Mouse (Mus musculus): ENCODE measurements around the gene Obsl1.

Gene Obsl1

DNA sequence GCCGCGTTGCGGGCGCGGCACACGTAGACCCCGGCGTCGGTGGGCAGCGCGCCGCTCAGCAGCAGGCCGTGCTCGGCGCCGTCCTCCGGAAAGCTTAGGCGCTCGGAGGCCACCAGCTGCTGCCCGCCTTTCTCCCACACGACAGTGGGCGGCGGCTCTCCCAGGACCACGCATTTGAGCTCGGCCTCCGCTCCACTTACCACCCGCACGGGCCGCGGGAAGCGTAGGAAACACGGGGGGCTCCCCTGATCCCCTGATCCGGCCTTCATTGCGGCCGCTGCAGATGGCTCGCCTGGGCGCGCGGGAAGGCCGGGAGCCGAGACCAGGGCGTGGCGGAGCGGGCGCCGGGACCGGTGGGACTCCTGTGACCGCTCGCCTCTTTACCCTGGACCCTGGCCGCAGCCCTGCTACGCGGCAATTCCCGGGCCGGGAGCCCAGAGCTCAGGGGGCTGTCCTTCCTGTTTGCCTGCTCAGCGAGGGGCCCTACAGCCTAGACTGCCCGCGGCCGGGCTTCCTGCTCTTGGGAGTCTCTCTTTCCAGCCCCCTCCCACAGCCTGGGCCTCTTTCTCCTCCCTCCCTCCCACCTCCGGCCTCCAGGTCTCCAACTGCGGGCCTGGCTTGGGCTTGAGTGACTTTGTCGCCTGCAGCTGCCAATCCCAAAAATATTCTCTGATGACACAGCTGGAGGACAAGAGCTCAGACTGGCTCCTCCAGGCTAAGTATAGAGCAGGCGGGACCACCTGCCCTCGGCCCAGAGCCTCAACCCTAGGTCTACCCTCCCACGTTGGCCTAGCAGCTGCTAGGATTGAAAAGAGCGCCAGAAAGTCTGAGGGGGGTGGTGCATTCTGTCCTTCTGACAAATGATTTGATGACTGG, at the start of gene Obsl1:
Gene Obsl1, minus strand, starts transcription at position 497 of the 876 bp plus-strand sequence.
- in situ Hi-C loops (cut with MboI) = no loop called here

DNA sequence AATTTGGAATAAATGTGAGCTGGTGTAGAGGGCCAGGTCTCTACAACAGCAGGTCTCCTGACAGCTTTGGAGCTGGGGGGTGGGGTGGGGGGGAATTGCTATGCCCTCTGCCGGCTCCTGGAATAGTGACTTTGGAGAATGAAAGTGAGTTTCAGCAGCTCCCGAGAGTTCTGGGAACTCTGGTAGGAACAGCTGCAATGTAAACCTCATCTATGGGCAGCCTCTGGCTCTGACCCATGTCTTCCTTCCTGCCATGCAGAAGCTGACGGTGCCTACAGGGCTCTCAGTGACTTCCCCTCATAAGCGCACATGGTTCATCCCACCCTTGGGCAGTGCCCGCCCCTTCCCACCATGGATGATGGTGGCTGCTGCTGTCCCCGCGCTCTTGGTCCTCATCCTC, 49.4 kb upstream of the Obsl1 start:
- in situ Hi-C loops (cut with MboI) = no loop called here

DNA sequence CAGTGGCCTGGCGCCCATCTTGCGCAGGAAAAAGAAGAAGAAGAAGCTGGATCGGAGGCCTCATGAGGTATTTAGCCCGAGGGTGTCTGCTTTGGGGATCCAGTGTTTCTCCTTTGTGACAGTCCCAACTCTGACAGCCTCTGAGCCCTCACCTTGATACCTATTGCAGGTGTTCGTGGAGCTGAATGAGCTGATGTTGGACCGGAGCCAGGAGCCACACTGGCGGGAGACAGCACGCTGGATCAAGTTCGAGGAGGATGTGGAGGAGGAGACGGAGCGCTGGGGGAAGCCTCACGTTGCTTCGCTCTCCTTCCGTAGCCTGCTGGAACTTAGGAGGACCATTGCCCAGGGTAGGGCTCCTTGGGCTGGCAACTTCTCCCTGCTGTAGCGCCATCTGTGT, 44.3 kb upstream of the Obsl1 start:
- in situ Hi-C loops (cut with MboI) = no loop called here

DNA sequence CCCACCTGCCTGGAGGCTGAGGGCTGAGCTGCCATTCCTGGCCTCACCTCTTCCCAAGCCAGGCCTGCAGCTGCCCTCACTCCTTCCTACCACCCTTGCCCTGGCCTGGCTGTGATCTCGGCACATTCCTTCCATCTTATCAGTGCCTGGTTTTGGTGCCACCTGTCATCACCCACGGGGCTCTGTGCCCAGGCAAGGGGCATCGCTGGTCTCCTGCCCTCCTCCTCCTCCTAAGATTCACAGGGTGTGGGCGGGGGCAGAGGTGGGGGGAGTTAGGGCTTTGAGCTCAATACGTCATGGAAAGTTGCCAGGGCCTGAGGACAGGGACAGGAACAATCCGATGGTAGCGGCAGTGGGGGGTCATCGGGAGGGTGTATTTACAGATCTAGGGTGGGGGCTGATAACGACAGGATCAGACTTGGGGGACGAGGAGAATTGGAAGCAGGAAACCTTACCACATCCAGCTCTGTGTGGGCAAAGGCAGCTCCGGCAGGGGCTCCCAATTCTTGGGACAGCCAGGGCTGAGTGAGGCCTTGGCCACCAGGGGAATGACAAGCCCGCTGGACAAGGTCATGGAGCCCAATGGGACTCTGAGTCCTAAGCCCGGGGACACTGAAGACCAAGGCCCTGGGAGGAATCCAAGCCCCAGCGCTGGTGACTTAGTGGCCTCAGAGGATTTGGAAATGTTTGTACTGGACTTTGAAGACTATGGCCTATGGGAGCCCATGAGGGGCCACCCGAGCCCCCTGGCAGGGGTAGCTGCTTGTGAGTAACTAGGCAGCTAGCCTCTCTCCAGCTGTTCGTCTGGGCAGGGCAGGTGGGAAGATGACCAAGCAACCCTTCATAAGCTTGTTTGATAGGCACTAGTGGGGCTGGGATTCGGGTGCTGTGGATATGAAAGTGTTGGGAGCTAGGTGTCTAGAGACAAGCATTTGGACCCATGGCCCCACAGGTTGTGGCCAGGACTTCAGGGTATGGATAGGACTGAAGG, 43.3 kb upstream of the Obsl1 start:
- in situ Hi-C loops (cut with MboI) = no loop called here

DNA sequence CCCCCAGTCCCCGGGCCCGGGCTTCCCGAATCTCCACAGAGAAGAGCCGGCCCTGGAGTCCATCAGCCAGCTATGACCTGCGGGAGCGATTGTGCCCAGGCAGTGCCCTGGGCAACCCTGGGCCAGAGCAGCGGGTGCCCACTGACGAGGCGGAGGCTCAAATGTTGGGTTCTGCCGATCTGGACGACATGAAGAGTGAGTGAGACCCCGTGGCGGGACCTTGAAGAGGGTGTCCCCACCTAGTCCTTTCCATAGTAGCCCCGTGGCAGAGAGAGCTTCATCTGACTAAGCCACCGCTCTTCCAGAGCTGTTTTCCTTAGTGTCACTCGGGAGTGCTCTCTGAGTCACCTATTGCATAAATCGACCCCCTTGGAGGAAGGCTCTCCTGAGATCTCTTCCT, 42.6 kb upstream of the Obsl1 start:
- in situ Hi-C loops (cut with MboI) = no loop called here

DNA sequence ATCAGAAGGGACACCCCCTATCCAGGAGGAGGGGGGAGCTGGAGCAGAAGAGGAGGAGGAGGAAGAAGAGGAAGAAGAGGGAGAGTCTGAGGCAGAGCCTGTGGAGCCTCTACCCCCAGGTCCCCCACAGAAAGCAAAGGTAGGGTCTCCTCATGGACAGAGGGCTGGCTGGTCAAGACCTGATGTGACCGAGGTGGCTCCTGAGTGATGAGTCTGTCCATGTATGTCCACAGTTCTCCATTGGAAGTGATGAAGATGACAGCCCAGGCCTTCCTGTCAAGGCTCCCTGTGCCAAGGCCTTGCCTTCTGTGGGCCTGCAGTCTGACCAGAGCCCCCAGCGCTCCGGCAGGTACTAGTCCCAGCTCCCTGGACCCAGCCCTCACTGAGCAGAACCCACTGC, 41.8 kb upstream of the Obsl1 start:
- in situ Hi-C loops (cut with MboI) = no loop called here

DNA sequence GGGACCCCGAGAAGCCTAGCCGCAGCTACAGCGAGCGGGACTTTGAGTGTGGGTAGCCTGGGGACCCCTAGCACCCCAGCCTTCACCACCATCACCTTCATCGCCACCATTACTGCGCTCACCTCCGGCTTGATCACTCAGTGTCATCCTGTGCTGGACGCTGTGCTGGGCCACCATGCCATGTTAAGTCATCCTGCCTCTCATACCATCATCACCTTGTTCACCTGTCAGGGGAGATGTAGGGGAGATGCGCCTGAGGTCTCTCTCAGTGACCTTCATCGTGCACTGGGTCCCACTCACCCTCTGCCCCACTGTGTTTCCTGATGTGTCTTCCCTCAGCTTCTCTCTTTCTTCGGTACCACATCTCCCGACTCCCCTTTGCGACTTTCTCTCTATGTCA, 41.1 kb upstream of the Obsl1 start:
- in situ Hi-C loops (cut with MboI) = no loop called here

DNA sequence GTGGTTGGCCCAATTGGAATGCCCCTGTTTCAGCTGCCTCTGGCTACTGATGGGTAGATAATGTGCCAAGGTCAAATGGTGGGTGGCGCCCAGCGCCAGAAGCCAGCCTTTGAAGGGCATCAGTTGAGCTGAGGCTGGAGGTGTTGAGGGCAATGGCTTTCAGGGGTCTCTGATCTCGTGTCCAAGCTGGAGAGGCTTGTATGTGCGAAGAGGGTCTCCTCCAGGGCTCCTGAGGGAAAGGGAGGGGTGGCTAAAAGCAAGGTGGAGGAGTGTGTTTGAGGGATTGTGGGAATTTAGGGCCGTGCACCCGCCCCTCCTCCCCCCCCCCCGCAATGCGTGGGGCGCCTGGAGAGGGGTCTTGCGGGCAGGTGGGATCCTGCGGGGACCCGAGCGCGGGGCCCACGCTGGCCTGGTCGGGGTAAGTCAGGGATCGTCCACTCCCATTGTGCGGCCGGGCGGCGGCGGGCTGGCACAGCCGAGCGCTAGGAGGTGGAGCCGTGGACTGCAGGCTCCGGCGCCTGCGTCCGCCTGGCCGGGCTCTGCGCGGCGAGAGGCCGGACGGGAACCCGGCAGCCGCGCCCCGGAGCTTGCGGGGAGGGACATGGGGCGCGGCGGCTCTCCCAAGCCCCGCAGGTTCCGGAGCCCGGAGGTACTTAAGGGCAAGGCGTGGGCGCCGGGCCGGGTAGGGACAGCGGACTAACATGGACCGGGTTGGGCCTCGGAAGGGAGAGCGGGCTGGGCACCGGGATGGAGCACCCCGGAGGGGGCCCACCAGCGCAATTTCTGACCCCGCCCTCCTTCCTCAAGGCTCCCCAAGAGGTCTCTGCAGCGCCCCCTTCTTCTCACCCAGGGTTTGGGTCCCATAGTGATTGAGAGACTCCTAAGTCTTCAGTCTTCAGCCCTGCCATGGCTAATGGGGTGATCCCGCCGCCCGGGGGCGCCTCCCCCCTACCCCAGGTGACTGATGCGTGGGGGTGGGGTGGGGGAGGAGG, 40.0 kb upstream of the Obsl1 start, which contains the start of gene Slc4a3:
Gene Slc4a3, plus strand, starts transcription at position 302 of the 992 bp plus-strand sequence.
- in situ Hi-C loops (cut with MboI) = no loop called here

DNA sequence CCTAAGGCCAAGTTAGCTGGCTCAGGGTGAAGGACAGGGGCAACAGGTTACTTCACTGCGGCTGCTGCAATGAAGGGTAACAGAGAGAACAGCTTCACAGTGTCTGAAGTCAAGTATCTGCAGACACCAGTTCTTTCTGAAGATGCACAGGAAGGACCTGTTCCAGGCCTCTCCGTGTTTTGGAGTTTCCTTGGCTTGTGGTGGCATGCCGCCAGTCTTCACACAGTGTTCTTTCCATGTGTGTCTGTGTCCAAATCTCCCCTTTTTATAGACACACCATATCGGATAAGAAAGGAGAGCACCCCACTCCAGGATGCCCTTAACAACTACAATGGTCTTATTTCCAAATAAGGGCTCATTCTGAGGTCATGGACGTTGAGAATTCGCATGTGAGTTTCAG, 38.1 kb upstream of the Obsl1 start:
- in situ Hi-C loops (cut with MboI) = no loop called here

DNA sequence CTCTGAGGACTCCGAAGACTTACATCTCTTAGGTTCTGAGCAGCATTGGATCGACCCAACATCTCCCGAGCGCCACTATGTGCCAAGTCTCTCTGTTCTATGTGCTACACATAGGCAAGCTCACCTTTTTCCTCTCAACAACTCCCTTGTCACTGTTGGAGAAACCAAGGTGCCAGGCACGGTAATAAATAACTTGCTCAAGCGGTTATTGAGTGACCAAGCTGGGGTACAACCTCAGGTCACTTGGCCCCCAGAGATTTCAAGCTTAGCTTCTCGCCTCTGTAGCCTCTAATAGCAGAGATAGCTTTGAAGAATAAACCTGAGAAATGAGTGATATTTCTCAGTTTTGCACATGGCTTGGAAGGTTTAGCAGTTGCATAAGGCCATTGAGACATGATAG, 35.2 kb upstream of the Obsl1 start:
- in situ Hi-C loops (cut with MboI) = no loop called here

DNA sequence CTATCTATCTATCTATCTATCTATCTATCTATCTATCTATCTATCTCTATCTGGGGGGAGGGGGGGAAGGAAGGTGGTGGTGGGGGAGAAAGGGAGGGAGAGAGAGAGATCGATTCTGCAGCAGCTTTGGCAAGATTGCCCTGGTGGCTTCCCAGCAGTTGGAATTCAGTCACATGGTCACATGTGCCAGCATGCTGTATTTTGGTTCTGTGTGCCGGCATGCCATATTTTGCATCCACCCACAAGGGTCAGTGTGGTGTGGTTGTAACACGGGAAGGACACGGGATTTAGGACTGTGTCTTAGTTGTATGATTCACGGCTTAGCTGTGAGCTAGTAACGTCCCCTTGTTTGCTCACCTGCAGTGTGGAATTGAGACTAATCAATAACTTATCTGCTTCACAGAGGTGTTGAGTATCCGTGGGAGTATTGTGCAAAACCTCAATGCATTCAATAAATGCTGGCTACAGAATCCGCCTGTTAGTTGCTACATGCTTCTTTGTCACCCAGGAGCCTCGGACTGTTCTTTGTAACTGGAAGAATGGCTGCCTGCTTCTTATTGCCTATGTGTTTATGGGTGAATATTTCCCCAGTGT, 32.4 kb upstream of the Obsl1 start:
- in situ Hi-C loops (cut with MboI) = no loop called here

DNA sequence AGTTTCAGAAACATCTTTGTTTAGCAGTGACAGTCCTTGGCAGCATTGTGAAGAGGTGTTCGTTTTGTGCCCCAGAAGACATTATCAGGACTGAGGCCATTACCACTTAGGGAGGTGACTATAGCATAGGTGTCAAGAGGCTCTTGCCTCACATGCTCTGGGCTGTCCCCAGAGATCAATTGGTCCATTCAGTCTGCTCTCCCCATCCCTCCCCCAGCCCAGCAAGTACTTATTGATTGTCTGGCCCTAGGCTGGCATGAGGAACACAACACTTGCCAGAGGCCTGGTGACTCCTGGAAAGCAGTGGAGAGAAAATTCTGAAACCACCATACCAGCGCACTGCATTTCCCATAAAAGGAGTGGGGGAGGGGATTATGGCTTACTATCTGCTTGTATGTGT, 31.3 kb upstream of the Obsl1 start:
- in situ Hi-C loops (cut with MboI) = no loop called here

DNA sequence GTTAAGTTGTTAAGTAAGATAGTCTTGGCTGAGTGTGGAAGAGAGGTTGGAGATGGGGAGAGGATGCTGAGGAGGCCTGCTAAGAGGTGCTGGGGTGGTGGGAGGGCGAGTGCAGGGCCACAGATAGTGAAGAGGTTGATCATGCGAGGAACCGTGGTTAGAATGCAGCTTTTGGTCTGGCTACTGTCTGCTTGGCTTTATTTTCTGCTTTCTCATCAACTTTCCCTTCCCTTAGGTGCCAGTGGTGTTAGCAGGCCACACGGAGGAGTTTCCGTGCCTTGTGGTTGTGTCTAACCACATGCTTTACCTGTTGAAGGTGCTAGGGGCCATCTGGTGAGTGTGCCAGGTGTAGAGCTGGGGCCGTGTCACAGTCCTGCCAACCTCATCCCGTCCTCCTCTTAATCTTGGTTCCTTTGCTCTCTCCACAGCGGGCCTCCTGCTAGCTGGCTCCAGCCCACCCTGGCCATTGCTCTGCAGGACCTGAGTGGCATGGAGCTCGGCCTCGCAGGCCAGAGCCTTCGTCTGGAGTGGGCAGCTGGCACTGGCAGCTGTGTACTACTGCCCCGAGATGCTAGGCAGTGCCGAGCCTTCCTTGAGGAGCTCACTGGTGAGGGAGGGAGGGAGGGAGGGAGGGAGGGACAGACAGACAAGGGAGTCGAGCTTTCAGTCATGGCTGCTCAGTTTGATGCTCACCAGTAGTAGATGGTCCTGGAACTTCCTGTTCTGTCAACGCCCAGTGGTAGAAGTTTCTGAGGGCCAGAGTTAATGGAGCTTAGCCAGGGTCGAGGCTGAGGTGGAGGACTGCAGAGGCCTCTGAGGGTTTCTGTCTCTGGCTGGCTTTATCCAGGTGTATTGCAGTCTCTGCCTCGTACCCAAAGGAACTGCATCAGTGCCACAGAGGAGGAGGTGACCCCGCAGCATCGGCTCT, 27.3 kb upstream of the Obsl1 start:
- in situ Hi-C loops (cut with MboI) = no loop called here

DNA sequence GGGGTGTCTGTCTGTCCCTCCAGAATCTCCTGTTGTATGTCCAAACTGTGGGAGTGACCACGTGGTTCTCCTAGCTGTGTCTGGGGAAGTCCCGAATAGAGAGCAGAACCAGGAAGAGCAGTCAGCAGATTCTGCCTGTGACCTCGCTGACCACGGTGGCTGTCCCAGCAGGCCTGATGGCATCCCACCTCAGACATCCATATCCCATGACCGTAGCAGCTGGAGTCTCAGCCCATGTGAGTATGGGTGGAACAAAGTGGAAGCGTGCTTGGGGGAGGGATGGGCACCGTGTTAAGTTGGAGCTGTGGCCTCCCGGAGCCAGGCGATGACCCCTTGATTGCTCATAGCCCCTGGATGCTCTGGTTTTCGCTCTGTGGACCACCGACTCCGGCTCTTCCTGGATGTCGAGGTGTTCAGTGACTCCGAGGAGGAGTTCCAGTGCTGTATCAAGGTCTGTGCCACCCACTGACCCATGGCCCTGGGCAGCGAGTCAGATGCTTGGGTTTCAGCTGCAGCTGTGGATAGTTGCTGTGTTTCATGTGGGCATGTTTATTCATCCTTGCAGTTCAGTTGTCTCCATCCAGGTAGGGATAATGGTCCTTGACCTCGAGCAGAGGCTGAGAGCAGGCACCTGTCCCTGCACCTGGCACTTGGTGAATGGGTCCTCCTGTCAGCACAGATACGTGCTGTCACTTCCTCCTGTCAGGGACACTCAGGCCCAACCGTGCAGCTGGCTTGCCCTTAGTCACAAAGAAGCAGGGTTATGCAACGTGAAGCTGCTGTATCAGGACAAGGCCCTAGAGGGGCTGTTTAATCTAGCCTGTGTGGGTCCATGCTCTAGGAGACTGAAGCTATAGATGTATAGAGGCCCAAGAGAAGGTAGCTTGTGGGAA, 26.3 kb upstream of the Obsl1 start:
- in situ Hi-C loops (cut with MboI) = no loop called here

DNA sequence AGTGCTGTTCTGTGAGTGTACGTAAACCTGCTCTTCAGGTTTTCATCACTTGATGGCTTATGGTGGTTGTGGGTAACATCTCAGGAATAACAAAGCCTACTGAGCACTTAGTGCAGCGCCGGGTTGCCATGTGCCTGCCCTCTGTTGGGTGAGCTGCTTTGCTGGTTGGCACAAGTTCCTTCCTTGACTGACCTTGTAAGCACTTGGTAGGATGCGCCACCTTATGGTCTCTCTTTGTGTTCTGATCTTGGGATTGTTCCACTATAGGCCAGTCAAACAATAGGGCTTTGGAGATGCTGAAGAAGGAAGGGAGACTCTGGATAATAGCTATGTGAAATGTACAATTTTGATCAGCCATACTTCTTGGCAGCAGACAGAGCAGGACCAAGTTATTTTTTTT, 24.3 kb upstream of the Obsl1 start:
- in situ Hi-C loops (cut with MboI) = no loop called here

DNA sequence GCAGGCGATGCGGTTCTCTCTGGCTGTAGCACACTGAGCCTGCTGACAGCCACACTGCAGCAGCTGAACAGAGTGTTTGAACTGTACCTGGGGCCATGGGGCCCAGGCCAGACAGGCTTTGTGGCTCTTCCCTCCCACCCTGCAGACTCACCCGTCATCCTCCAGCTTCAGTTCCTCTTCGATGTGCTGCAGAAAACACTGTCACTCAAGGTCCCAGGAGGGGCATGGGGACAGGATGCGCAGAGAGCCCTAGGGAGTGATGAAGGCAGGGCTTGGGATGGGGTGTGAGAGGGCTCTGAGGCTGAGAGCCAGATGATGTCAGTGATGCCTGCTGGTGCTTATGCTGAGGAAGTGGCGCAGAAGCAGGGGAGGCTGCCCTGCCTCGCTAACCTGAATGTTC, 18.4 kb upstream of the Obsl1 start:
- in situ Hi-C loops (cut with MboI) = no loop called here

DNA sequence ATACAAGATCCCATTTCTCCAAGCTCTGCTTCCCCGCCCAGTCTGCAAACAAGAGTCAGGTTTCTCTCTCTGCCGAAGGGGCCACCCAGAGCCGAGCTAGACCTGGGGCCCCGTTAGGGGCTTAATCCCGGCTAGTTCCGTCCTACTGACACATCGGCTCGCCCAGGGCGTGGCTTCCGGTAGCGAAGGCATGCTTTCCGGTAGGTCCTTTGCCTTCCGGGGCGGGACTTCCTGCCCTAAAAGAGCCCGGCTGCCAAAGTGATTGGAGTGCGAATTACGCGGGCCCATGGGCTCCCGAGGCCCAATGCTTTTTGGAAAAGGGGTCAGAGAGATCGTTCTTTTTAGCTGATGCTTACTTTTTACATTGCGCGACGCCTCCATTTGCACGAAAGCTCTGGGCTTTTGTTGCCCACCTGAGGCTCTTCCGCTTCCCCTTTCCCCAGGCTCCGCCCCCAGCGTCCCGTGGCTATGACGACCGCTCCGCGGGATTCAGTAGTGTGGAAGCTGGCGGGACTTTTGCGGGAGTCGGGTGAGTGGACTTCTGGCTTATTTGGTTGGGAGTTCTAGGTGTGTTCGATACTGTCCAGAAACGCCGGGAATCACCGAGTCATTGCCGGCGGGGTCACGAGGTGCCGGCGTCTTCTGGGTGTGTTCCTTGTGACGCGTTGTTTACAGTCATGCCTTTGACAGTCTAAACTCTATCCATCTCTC, 15.2 kb upstream of the Obsl1 start, which contains the start of gene Stk11ip:
Gene Stk11ip, plus strand, starts transcription at position 209 of the 711 bp plus-strand sequence.
- in situ Hi-C loops (cut with MboI) = no loop called here

DNA sequence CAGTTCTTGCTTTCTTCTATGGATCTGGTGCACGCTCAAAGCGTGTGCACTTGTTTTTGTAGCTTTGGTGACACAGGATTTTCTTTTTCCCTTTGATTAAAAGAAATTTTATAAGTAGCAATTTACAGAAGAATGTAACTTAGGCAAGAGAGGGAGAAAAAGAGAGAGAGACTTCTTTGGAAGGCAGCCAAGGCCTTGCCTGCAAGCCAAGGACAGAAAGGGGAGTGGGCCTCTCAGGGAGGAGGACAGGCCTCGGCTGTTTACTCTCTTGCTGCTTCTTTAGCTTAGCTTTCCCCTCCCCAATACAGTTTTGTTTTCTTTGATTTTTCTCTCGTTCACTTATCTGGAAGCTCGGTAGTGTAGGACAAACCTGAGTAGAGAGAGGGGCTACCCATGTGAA, 13.3 kb upstream of the Obsl1 start:
- in situ Hi-C loops (cut with MboI) = no loop called here

Measured in mature B cell (primary cell).